Mouse (Mus musculus) ES-E14 (cell line): ENCODE measurements around the gene Lmnb2.

ENCODE experiments used
- CHD2 ChIP-seq: IDR thresholded peaks from 2 replicates; pipeline ENCODE4 v1.6.1; 2014; ENCODE audit warnings: mild to moderate bottlenecking, low read depth, low read length, inconsistent platforms
- HCFC1 ChIP-seq: IDR thresholded peaks from 2 replicates; pipeline ENCODE4 v1.6.1; 2012; ENCODE audit warnings: low read length, inconsistent platforms, borderline replicate concordance; ENCODE audit not compliant: insufficient read depth
- MAFK ChIP-seq: IDR thresholded peaks from 2 replicates; pipeline ENCODE4 v1.6.1; 2014; ENCODE audit warnings: mild to moderate bottlenecking, low read depth, low read length, inconsistent platforms; ENCODE audit not compliant: insufficient read depth
- ZC3H11A ChIP-seq: IDR thresholded peaks from 2 replicates; pipeline ENCODE4 v1.6.1; 2012; ENCODE audit warnings: low read depth, mild to moderate bottlenecking, inconsistent platforms, low read length, borderline replicate concordance

DNA sequence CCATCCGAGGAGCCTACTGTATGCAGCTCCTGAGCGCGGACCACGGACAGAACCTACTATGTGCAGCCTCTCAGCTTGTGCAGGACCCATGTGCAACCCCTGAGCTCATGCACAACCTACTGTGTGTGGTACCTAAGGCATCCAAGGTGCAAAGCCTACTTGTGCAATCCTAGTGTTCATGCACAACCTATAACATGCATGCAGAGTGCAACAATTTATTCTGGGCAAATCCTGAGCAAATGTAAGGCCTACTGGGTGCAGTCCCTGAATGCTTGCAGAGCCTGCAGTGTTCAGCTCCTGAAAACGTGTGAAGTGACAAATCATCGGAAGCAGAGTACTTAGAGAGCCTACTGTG, 18.7 kb upstream of the Lmnb2 start:
- TF ChIP-seq HCFC1 (no peak), MAFK (no peak), CHD2 (no peak), ZC3H11A (no peak)
